Mouse (Mus musculus) erythroblast, embryonic 14.5 days (primary cell): ENCODE measurements around the gene AC134908.4.

Source experiments
- GATA1 ChIP-seq: IDR thresholded peaks from 2 replicates; pipeline ENCODE4 v1.6.1; 2012; ENCODE audit warnings: low read length, inconsistent platforms, mixed read lengths
- TAL1 ChIP-seq: IDR thresholded peaks from 3 replicates; pipeline ENCODE4 v1.6.1; 2012; ENCODE audit warnings: low read length, inconsistent platforms, mixed read lengths

- TF ChIP-seq TAL1 (no peak), GATA1 (no peak)
Measured at GRCm38 (mm10) chr17:25773549-25774120, 21.8 kb downstream of the AC134908.4 start, which contains the start of gene Narfl.
